Mouse (Mus musculus) heart, adult 8-10 months (tissue): ENCODE results near the gene Gm7029. TPM values are rescaled to one million over a fixed set of nuclear protein-coding genes. Genes with fewer than 3 reads are reported as not detected.
"Not testable (repeated sequence)": the region's sequence is repeated elsewhere in the genome, so short reads cannot be mapped to it uniquely, and the experiment has no call there.

Source experiments
- DNase-seq: peaks from one replicate; pipeline ENCODE4 v3.0.0; 2022; ENCODE audit warnings: low spot score
- total RNA-seq, 4 experiments: library from RNA; stranded (reverse); gene quantifications; 2 replicates each; pipeline ENCODE4 v1.2.4; 2022

The Gm7029 gene
- total RNA-seq, 4 experiments from 2014 or later: not detected

DNA sequence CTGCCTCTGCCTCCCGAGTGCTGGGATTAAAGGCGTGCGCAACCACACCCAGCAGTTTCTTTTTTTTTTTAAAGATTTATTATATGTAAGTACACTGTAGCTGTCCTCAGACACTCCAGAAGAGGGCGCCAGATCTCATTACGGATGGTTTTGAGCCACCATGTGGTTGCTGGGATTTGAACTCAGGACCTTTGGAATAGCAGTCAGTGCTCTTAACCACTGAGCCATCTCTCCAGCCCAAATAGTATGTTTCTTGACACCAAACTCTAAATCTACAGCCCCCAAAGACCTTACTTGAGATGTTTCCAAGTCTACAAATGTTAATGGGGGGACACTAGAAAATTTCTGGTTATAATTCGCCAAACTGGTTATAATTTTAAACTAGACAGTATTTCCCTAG, 18.3 kb downstream of the Gm7029 start:
- DNase-seq: not testable (repeated sequence)

- DNase-seq: no peak
These were observed 18.8 kb downstream of the Gm7029 start for GRCm38 (mm10) chr17:33892429-33892828.

DNA sequence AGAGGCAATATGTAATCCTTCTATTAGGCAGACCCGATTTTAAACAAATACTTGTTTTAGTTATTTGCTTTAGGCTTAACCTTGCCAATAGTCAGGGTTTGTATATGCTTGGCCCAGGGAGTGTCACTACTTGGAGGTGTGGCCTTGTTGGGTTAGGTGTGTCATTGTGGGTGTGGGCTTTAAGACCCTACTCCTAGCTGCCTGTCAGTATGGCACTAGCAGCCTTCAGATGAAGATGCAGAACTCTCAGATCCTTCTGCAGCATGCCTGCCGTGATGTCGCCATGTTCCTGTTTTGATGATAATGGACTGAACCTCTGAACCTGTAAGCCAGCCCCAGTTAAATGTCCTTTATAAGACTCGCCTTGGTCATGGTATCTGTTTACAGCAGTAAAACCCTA, 19.4 kb downstream of the Gm7029 start:
- DNase-seq: not testable (repeated sequence)

DNA sequence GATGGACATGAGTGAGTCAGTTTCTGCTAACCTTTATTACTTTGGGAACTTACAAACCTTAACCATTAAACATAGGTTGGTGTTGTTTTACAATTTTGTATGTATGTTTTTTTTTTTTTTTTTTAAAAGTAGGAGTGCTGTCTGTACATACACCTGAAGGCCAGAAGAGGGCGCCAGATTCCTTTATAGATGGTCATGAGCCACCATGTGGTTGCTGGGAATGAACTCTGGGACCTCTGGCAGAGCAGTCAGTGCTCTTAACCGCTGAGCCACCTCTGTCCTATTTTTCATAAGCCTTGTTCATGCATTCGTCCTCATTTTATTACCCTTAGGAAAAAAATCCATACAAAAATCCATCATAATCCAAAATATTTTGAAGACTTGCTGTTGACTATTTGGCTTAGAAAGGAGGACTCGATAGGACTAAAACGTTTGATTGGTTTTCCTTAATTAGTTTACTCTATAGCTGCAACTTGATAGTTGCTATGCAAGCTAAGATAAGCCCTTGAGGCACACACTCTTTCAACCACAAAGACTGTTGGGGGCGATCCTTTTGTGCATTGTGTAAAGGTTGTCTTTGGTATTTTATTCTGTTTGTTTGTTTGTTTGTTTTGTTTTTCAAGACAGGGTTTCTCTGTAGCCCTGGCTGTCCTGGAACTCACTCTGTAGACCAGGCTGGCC, 23.6 kb downstream of the Gm7029 start:
- no peak for DNase-seq

- DNase-seq: not testable (repeated sequence)
These were observed 24.6 kb downstream of the Gm7029 start for GRCm38 (mm10) chr17:33898193-33898592.

- DNase-seq: no peak
These were observed 26.0 kb downstream of the Gm7029 start for GRCm38 (mm10) chr17:33899642-33900041.

- DNase-seq: no peak
These were observed 26.8 kb downstream of the Gm7029 start for GRCm38 (mm10) chr17:33900281-33900988.

DNA sequence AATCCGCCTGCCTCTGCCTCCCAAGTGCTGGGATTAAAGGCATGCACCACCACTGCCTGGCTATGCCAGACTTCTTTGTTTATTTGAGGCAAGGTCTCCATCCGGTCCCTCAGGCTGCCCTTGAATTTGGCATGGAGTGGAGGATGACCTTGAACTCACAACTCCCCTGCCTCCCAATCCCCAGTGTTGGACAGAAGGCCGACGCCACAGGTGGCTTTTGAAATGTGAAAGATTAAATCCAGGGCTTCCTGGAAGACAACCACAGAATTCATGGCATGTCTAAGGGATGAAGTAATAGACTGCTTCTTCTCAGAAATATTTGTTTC, 27.3 kb downstream of the Gm7029 start:
- no peak for DNase-seq

DNA sequence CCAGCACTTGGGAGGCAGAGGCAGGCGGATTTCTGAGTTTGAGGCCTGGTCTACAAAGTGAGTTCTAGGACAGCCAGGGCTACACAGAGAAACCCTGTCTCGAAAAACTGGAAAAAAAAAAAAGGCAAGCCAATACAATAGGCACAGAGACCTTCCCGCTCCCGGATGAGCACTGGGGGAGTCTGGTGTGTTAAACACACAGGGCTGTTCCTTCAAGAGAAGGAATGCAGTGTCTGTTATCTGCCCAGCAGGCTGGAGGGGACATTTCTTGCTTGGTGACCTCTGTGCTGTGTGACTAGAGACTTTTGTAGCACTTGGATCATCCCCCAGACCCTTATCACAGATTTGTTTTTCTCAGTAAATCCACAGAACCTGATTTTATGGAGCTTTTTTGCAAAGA, 28.0 kb downstream of the Gm7029 start:
- no peak for DNase-seq

GRCm38 (mm10) chr17:33902079-33902478, 28.4 kb downstream of the Gm7029 start:
- DNase-seq: no peak

DNA sequence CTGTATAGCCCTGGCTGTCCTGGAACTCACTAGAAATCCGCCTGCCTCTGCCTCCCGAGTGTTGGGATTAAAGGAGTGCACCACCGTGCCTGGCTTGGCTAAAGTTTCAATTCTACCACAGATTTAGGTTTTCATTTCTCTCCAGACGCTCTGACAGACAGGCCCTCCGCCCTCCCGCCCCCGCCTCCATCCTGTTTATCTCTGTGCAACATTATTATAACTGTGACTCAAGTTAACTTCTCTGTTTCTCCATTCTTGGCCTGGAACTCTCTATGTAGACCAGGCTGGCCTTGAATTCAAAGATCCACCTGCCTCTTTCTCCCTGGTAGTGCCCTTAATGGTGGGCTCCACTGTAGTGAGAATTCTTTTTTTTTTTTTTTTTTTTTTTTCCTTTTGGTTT, 28.9 kb downstream of the Gm7029 start:
- DNase-seq: no peak

DNA sequence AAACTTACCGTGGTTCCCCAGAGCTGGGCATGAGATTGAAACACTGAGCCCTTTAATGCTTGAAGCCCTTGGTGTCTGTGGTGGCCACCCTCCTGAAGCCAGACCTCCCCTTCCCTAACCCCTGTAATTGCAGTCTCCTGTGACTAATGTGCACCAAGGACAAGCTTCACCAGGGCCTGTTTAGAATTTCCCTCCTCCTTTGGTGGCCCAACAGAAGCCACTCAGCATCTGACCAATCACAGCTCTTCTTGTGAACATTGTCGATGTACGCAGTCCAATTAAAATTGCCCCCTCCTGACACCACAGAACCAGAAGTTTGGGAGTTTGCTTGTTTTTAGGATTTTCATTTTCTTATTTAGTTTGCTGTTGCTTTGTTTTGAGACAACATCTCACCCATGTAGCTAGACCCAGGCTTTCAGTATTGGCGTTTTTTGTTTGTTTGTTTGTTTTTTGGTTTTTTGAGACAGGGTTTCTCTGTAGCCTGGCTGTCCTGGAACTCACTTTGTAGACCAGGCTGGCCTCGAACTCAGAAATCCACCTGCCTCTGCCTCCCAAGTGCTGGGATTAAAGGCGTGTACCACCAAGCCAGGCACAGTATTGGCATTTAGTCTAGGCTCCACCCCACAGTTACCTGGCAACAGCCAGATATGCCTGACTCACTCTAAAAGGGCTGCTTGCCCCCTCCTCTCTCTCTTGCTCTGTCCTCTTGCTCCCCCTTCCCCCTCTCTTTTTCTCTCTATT, 30.4 kb downstream of the Gm7029 start:
- DNase-seq: not testable (repeated sequence)

- not testable (repeated sequence) for DNase-seq
These were observed 31.2 kb downstream of the Gm7029 start, which contains the start of gene Platr17 for GRCm38 (mm10) chr17:33904835-33905234. Gene Platr17, plus strand, starts transcription at chr17:33905135.

DNA sequence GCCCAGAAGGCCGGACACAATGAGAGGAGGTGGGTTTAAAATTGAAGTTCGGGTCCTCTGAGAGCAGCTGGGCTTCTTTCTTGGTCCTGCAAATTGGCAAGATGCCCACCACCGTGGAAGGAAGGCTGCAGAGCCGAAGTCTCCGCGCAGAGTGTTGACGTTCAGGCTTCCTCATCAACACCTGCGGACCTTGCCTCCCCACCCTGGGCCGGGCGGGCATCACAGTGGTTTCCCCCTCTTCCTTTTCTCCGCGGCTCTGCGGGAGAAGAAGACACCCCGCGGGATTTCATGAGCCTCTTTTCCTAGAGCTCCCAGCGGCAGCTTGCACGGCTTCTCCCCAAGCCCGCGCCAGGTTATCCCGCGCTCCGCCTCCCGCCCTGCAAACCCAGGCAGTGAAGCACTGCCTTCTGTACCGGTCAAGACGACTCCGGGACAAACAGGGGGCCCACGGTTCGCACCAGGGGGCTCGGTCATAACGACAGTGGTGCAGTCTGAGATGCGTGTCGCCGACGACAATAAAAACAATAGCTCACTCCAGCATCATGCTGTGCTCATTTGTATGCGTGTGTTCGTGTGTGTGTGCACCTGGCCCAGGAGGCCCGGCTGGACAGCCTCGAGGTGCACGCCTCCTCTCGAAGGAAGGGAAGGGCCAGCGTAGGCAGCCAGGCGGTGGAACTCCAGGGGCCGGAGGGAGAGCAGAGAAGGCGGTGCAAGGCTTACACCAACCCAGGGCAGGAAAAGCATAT, 34.9 kb downstream of the Gm7029 start:
- no peak for DNase-seq

GRCm38 (mm10) chr17:33909077-33909868, 35.6 kb downstream of the Gm7029 start, which contains the start of gene Daxx:
Gene Daxx, plus strand, starts transcription at chr17:33909414.
- DNase-seq: peak; percentile 98

DNA sequence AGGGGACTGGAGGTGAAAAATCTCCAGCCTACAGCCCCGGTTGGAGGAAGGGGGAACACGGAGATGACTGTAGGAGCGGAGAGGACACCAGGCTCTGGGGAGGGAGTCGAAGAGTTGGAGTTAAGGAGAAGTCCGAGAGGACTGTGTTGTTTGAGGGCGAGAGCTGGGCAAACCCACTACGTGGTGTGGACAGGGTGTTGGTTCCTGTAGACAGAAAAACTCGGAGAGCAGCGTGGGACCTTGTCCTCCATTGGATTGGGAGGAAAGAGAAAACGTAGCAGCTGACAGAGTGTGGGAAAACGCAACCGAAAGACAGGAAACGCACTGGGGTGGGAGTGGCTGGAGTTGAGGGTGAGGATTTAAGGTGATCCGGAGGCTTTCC, 36.2 kb downstream of the Gm7029 start:
- DNase-seq: peak; percentile 68

DNA sequence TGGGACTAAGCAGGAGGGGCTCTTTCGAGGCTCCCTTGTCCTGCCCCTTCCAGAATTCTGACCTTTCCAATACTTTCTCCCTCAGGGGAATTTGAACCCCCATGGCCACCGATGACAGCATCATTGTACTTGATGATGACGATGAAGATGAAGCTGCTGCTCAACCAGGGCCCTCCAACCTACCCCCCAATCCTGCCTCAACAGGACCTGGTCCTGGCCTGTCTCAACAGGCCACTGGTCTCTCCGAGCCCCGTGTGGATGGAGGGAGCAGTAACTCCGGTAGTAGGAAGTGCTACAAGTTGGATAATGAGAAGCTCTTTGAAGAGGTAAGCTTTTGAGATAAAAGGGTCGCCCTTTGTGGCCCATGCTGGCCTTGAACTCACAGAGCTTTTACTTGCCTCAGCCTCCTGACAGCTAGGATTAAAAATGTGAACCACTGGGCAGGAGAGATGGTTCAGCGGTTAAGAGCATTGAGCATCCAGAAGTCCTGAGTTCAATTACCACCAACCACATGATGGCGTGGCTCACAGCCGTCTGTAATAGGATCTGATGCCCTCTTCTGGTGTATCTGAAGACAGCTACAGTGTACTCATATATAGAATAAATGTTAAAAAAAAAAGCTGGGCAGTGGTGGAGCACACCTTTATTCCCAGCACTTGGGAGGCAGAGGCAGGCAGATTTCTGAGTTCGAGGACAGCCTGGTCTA, 36.9 kb downstream of the Gm7029 start:
- DNase-seq: no peak

- no peak for DNase-seq
These were observed 37.6 kb downstream of the Gm7029 start for GRCm38 (mm10) chr17:33911052-33911812.

GRCm38 (mm10) chr17:33911813-33912414, 38.3 kb downstream of the Gm7029 start:
- DNase-seq: no peak
